Mouse (Mus musculus) heart, postnatal 14 days (tissue): ENCODE results near the gene Secisbp2l. TPM values are rescaled to one million over a fixed set of nuclear protein-coding genes. Genes with fewer than 3 reads are reported as not detected.

Experiments
- DNase-seq, 2 experiments: peaks; one replicate each; pipeline ENCODE4 v3.0.0; 2021 to 2022
- intact Hi-C: fragments of 180-260 bp; cut with DNase I; formaldehyde crosslinking; loops from one replicate; pipeline ENCODE4 v1.15.1; 2025
- total RNA-seq, 2 experiments: library from RNA; stranded (reverse); gene quantifications; 2 replicates each; pipeline ENCODE4 v1.2.3; 2021

The Secisbp2l gene
- total RNA-seq, 2 experiments from 2014 or later, result 30.3 to 32.8 TPM

GRCm38 (mm10) chr2:125723408-125724085, 59.1 kb downstream of the Secisbp2l start:
- DNase-seq, result peak; percentile 53 to 67
- intact Hi-C loops, result no loop called here

- DNase-seq, result no peak
- intact Hi-C loops, result no loop called here
These were observed 59.6 kb downstream of the Secisbp2l start for GRCm38 (mm10) chr2:125723086-125723407.

- intact Hi-C loops, result no loop called here
- no peak for DNase-seq
These were observed 66.1 kb downstream of the Secisbp2l start for GRCm38 (mm10) chr2:125716599-125716998.

GRCm38 (mm10) chr2:125706510-125706921, 76.2 kb downstream of the Secisbp2l start:
- no peak for DNase-seq

GRCm38 (mm10) chr2:125704907-125705631, 77.6 kb downstream of the Secisbp2l start:
- intact Hi-C loops, result no loop called here
- DNase-seq, result no peak

More at GRCm38 (mm10) chr2:125706510-125706921, 76.2 kb downstream of the Secisbp2l start:
- intact Hi-C loops, result no loop called here

GRCm38 (mm10) chr2:125702851-125703250, 79.8 kb downstream of the Secisbp2l start:
- no peak for DNase-seq
- intact Hi-C loops, result no loop called here

GRCm38 (mm10) chr2:125701606-125702005, 81.1 kb downstream of the Secisbp2l start:
- intact Hi-C loops, result no loop called here
- DNase-seq, result no peak

- DNase-seq, result peak; percentile 44 to 70
- intact Hi-C loops, result no loop called here
These were observed 86.5 kb downstream of the Secisbp2l start for GRCm38 (mm10) chr2:125696219-125696618.

- DNase-seq, result no peak
- intact Hi-C loops, result no loop called here
These were observed 87.9 kb downstream of the Secisbp2l start for GRCm38 (mm10) chr2:125694798-125695197.

GRCm38 (mm10) chr2:125692010-125692409, 90.7 kb downstream of the Secisbp2l start:
- no peak for DNase-seq
- intact Hi-C loops, result no loop called here

Other genes starting within 250 kb of the Secisbp2l start
- 1 to 10 TPM; 2.1 TPM for gene Cep152, start 157.8 kb downstream of the Secisbp2l start, total RNA-seq
- gene Eid1, start 109.8 kb downstream of the Secisbp2l start, total RNA-seq, result 10 to 100 TPM; 57.6 to 59.5 TPM
- under 1 TPM; 0.34 to 0.72 TPM for gene Shc4, start 58.7 kb downstream of the Secisbp2l start, total RNA-seq
- 10 to 100 TPM; 12.0 to 14.0 TPM for gene Galk2, start 76.2 kb upstream of the Secisbp2l start, total RNA-seq
- gene Cops2, start 76.3 kb upstream of the Secisbp2l start, total RNA-seq, result 10 to 100 TPM; 74.7 to 90.3 TPM